ENCODE assay signal across 20 mouse cellular contexts in genomic region chr1:138322657-138323056, GRCm38 (mm10). TPM values are rescaled to one million over a fixed set of nuclear protein-coding genes. Genes with fewer than 3 reads are reported as not detected.
DNase-seq lines count a peak whose midpoint lies in the region; ATAC-seq lines count a peak whose summit lies in the region.
"Had no signal": no experiment of that assay in that cellular context is flagged by ENCODE, and none has a peak within 500 bp of the region (broad histone marks: within the 10 kb centered on the region; RNA-seq: fewer than 3 reads in every experiment).

No protein-coding gene starts in this region.

- H3K27me3 ChIP-seq in heart, embryonic 11.5 days (ENCODE audit: control insufficient read depth, insufficient read depth, low read length) = no peaks in the 10 kb centered on the region
- no peaks in the 10 kb centered on the region for H3K27me3 ChIP-seq in midbrain, embryonic 14.5 days (ENCODE audit: control insufficient read depth, insufficient read depth, low read length)
- H3K27me3 ChIP-seq: embryonic facial prominence, embryonic 13.5 days; heart, embryonic 15.5 days; midbrain, embryonic 13.5 days had no signal

- no peak overlapping the region for H3K4me3 ChIP-seq in heart, embryonic 11.5 days (ENCODE audit: low read depth, low read length)
- no peak overlapping the region for H3K4me3 ChIP-seq in midbrain, embryonic 14.5 days (replicated peaks; ENCODE audit: low read depth, low read length)
- H3K4me3 ChIP-seq: embryonic facial prominence, embryonic 13.5 days; heart, embryonic 15.5 days; midbrain, embryonic 13.5 days had no signal

- H3K27ac ChIP-seq in heart, embryonic 11.5 days (ENCODE audit: low read depth, low read length) = no peak overlapping the region
- H3K27ac ChIP-seq in midbrain, embryonic 14.5 days (replicated peaks; ENCODE audit: low read depth, low read length) = no peak overlapping the region
- H3K27ac ChIP-seq: embryonic facial prominence, embryonic 13.5 days; heart, embryonic 15.5 days; midbrain, embryonic 13.5 days had no signal

- no peak for ATAC-seq in heart, embryonic 11.5 days (replicated peaks; ENCODE audit: insufficient number of reproducible peaks, low FRiP score, low TSS enrichment)
- peak; percentile 95 for ATAC-seq in granulocyte monocyte progenitor cell, adult 5-6 weeks (replicated peaks; ENCODE audit: poor library complexity, severe bottlenecking)
- ATAC-seq in midbrain, embryonic 14.5 days (ENCODE audit: low FRiP score, low TSS enrichment) = no peak
- ATAC-seq: midbrain, embryonic 13.5 days had no signal

- H3K4me2 ChIP-seq in heart, embryonic 11.5 days = no peak overlapping the region
- no peak overlapping the region for H3K4me2 ChIP-seq in midbrain, embryonic 14.5 days (ENCODE audit: low read length)
- H3K4me2 ChIP-seq: embryonic facial prominence, embryonic 13.5 days; heart, embryonic 15.5 days; lung, embryonic 14.5 days; midbrain, embryonic 13.5 days had no signal

- WGBS in heart, embryonic 11.5 days (ENCODE audit: insufficient replicate concordance) = 66% methylated on average over 3 of the region's 3 CpGs
- 88% methylated on average over 3 of the region's 3 CpGs for WGBS in midbrain, embryonic 14.5 days

- DNase-seq in heart, postnatal 10 days = peak; percentile 30 to 32
- peak; percentile 37 to 46 for DNase-seq in lung, adult 18-20 months
- DNase-seq in lung, postnatal 14 days = no peak
- peak; percentile 50 to 64 for DNase-seq in natural killer cell, adult 2 months (ENCODE audit: low spot score in 2 of 2)
- no peak for DNase-seq in adrenal gland, postnatal 4 days (ENCODE audit: low spot score in 2 of 2)
- no peak for DNase-seq in midbrain, embryonic 14.5 days
- DNase-seq: adrenal gland, adult 8-10 months; cerebellum, postnatal 25 days; lung, embryonic 14.5 days; right cerebral cortex, adult 18-20 months had no signal

- no peak overlapping the region for H3K9ac ChIP-seq in heart, embryonic 11.5 days (ENCODE audit: low read depth, low read length)
- H3K9ac ChIP-seq in midbrain, embryonic 14.5 days (replicated peaks; ENCODE audit: low read length) = no peak overlapping the region
- H3K9ac ChIP-seq: embryonic facial prominence, embryonic 13.5 days; heart, embryonic 15.5 days; lung, embryonic 14.5 days; midbrain, embryonic 13.5 days had no signal

- H3K4me1 ChIP-seq in heart, embryonic 11.5 days (ENCODE audit: control insufficient read depth, insufficient read depth, low read length) = no peaks in the 10 kb centered on the region
- peaks cover 10% of the 10 kb centered on the region; the same call in 1 of the 2 replicates for H3K4me1 ChIP-seq in midbrain, embryonic 14.5 days (ENCODE audit: control insufficient read depth, insufficient read depth, low read length)
- H3K4me1 ChIP-seq: embryonic facial prominence, embryonic 13.5 days; heart, embryonic 15.5 days had no signal

- intact Hi-C loops in heart, postnatal 10 days (cut with DNase I) = loop anchor here (10.0 kb wide), 2 partner anchors 232 to 382 kb away; no protein-coding TSS in a partner anchor

- no peaks in the 10 kb centered on the region for H3K9me3 ChIP-seq in heart, embryonic 11.5 days (replicated peaks; ENCODE audit: control insufficient read depth, low read length)
- no peaks in the 10 kb centered on the region for H3K9me3 ChIP-seq in midbrain, embryonic 14.5 days (ENCODE audit: control insufficient read depth, low read length)
- H3K9me3 ChIP-seq: embryonic facial prominence, embryonic 13.5 days; heart, embryonic 15.5 days; midbrain, embryonic 13.5 days had no signal

- no peaks in the 10 kb centered on the region for H3K36me3 ChIP-seq in heart, embryonic 11.5 days (ENCODE audit: control insufficient read depth, insufficient read depth, low read length)
- H3K36me3 ChIP-seq in midbrain, embryonic 14.5 days (ENCODE audit: control insufficient read depth, insufficient read depth, low read length) = no peaks in the 10 kb centered on the region
- H3K36me3 ChIP-seq: embryonic facial prominence, embryonic 13.5 days; heart, embryonic 15.5 days; midbrain, embryonic 13.5 days had no signal

RNA-seq across cellular contexts. Expression of gene Atp6v1g3, which starts 49.1 kb away (rescaled TPM):
- total RNA-seq in heart, postnatal 10 days (2021) = not detected
- not detected in 2 replicates for polyA plus RNA-seq in heart, embryonic 11.5 days (2014; fragmentation: Nextera tagmentation; extraction: Ambion mirVana)
- total RNA-seq in granulocyte monocyte progenitor cell, adult 5-6 weeks (2014; fragmentation: Nextera tagmentation) = not detected in 2 replicates
- not detected in 2 replicates for total RNA-seq in granulocyte monocyte progenitor cell, adult 5-6 weeks (2017)
- 1 to 10 TPM in 1 of 2 experiments, not detected in 1; 2.3 TPM for total RNA-seq in adrenal gland, postnatal 4 days (2021)
- polyA plus RNA-seq in midbrain, embryonic 14.5 days (2014; fragmentation: Nextera tagmentation; extraction: Ambion mirVana) = not detected in 2 replicates
- total RNA-seq: adrenal gland, adult 8-10 months; layer of hippocampus, adult 8-10 months; left cerebral cortex, postnatal 14 days had no signal
- polyA plus RNA-seq: embryonic facial prominence, embryonic 13.5 days; forebrain, embryonic 11.5 days; heart, embryonic 15.5 days; lung, embryonic 14.5 days; midbrain, embryonic 13.5 days; neural tube, embryonic 14.5 days; stomach, embryonic 14.5 days had no signal

Comparison
In these comparisons a context has a peak if more than half of its experiments do, and no peak if none do; other contexts are left out.
1. DNase-seq: peak in heart, postnatal 10 days (2 of 2), lung, adult 18-20 months (2 of 2) and natural killer cell, adult 2 months (2 of 2); none in lung, postnatal 14 days (single experiment), adrenal gland, postnatal 4 days (0 of 2) and midbrain, embryonic 14.5 days (single experiment).